ENCODE assay signal across 9 mouse cellular contexts in genomic region chr10:80344131-80344661, GRCm38 (mm10). TPM values are rescaled to one million over a fixed set of nuclear protein-coding genes. Genes with fewer than 3 reads are reported as not detected.
DNase-seq lines count a peak whose midpoint lies in the region; ATAC-seq and TF ChIP-seq lines count a peak whose summit lies in the region.
"Had no signal": no experiment of that assay in that cellular context is flagged by ENCODE, and none has a peak within 500 bp of the region (broad histone marks: within the 10 kb centered on the region; RNA-seq: fewer than 3 reads in every experiment).

No protein-coding gene starts in this region.

- no peak for ATAC-seq in embryonic facial prominence, embryonic 12.5 days (ENCODE audit: insufficient number of reproducible peaks, insufficient read depth, low FRiP score, low TSS enrichment)
- ATAC-seq in limb, embryonic 15.5 days (ENCODE audit: insufficient number of reproducible peaks, low FRiP score, low TSS enrichment, low read depth): no peak
- no peak for ATAC-seq in forebrain, embryonic 12.5 days (ENCODE audit: low FRiP score)
- no peak for ATAC-seq in forebrain, embryonic 16.5 days
- ATAC-seq: forebrain, postnatal 0 days had no signal

- H3K36me3 ChIP-seq in embryonic facial prominence, embryonic 12.5 days: no peaks in the 10 kb centered on the region
- no peaks in the 10 kb centered on the region for H3K36me3 ChIP-seq in limb, embryonic 15.5 days
- H3K36me3 ChIP-seq in small intestine, adult 2 months (ENCODE audit: control insufficient read depth, insufficient read depth, low read length): no peaks in the 10 kb centered on the region
- no peaks in the 10 kb centered on the region for H3K36me3 ChIP-seq in forebrain, embryonic 12.5 days (replicated peaks)
- H3K36me3 ChIP-seq in forebrain, embryonic 16.5 days (ENCODE audit: control insufficient read depth, insufficient read depth): no peaks in the 10 kb centered on the region

- H3K27ac ChIP-seq in embryonic facial prominence, embryonic 12.5 days: no peak overlapping the region
- 0 out of 2 replicates have a peak overlapping the region, but pooled peaks have one; percentile 22 for H3K27ac ChIP-seq in limb, embryonic 15.5 days
- peak overlapping the region; percentile 100 for H3K27ac ChIP-seq in small intestine, adult 2 months (ENCODE audit: insufficient read depth, low read depth, low read length)
- no peak overlapping the region for H3K27ac ChIP-seq in forebrain, embryonic 12.5 days
- no peak overlapping the region for H3K27ac ChIP-seq in forebrain, embryonic 16.5 days (ENCODE audit: low read length)

- H3K4me2 ChIP-seq in embryonic facial prominence, embryonic 12.5 days (replicated peaks): 0 out of 2 replicates have a peak overlapping the region, but pooled peaks have one; percentile 1
- peak overlapping the region; percentile 31; the same call in 1 of the 2 replicates for H3K4me2 ChIP-seq in limb, embryonic 15.5 days
- no peak overlapping the region for H3K4me2 ChIP-seq in forebrain, embryonic 12.5 days
- H3K4me2 ChIP-seq in forebrain, embryonic 16.5 days (ENCODE audit: low read length): no peak overlapping the region

- H3K9ac ChIP-seq in embryonic facial prominence, embryonic 12.5 days: no peak overlapping the region
- H3K9ac ChIP-seq in limb, embryonic 15.5 days: no peak overlapping the region
- H3K9ac ChIP-seq in forebrain, embryonic 12.5 days: no peak overlapping the region
- no peak overlapping the region for H3K9ac ChIP-seq in forebrain, embryonic 16.5 days (replicated peaks; ENCODE audit: low read depth, low read length)

- TF ChIP-seq POLR2A in small intestine, adult 2 months (IDR thresholded peaks at IDR 0.05; ENCODE audit: low read depth, low read length): no peak; the same call in 1 of the 2 replicates

- H3K4me1 ChIP-seq in embryonic facial prominence, embryonic 12.5 days: peaks cover 38% of the 10 kb centered on the region
- peaks cover 79% of the 10 kb centered on the region for H3K4me1 ChIP-seq in limb, embryonic 15.5 days
- H3K4me1 ChIP-seq in small intestine, adult 2 months (ENCODE audit: control insufficient read depth, insufficient read depth, insufficient read length, low read length): peaks cover 49% of the 10 kb centered on the region
- H3K4me1 ChIP-seq in forebrain, embryonic 12.5 days: peaks cover 46% of the 10 kb centered on the region
- H3K4me1 ChIP-seq in forebrain, embryonic 16.5 days (replicated peaks; ENCODE audit: control insufficient read depth, insufficient read depth, low read length): peaks cover 26% of the 10 kb centered on the region

- peak; percentile 64 for DNase-seq in layer of hippocampus, adult 9-11 months
- DNase-seq in layer of hippocampus, adult 11-12 months (ENCODE audit: low spot score): no peak
- no peak for DNase-seq in B cell, adult 2 months
- DNase-seq: forebrain, postnatal 0 days had no signal

- WGBS in embryonic facial prominence, embryonic 12.5 days: 39% methylated on average over 9 of the region's 9 CpGs
- WGBS in limb, embryonic 15.5 days: 41% methylated on average over 9 of the region's 9 CpGs
- WGBS in small intestine, adult 2 months: 9% methylated on average over 9 of the region's 9 CpGs
- 44% methylated on average over 9 of the region's 9 CpGs for WGBS in forebrain, embryonic 12.5 days
- 48% methylated on average over 9 of the region's 9 CpGs for WGBS in forebrain, embryonic 16.5 days

- H3K9me3 ChIP-seq in embryonic facial prominence, embryonic 12.5 days: no peaks in the 10 kb centered on the region
- H3K9me3 ChIP-seq in limb, embryonic 15.5 days: no peaks in the 10 kb centered on the region
- H3K9me3 ChIP-seq in forebrain, embryonic 12.5 days: no peaks in the 10 kb centered on the region
- no peaks in the 10 kb centered on the region for H3K9me3 ChIP-seq in forebrain, embryonic 16.5 days (ENCODE audit: control insufficient read depth, low read length)

- peaks cover 89% of the 10 kb centered on the region for H3K27me3 ChIP-seq in embryonic facial prominence, embryonic 12.5 days
- H3K27me3 ChIP-seq in limb, embryonic 15.5 days: peaks cover 88% of the 10 kb centered on the region
- peaks cover 2% of the 10 kb centered on the region; the same call in 1 of the 2 replicates for H3K27me3 ChIP-seq in small intestine, adult 2 months (ENCODE audit: control insufficient read depth, insufficient read depth, low read length)
- H3K27me3 ChIP-seq in forebrain, embryonic 12.5 days: peaks cover 99% of the 10 kb centered on the region
- peaks cover 84% of the 10 kb centered on the region for H3K27me3 ChIP-seq in forebrain, embryonic 16.5 days (replicated peaks; ENCODE audit: control insufficient read depth, insufficient read depth, low read length)

- no peak overlapping the region for H3K4me3 ChIP-seq in embryonic facial prominence, embryonic 12.5 days
- no peak overlapping the region for H3K4me3 ChIP-seq in limb, embryonic 15.5 days
- H3K4me3 ChIP-seq in small intestine, adult 2 months (ENCODE audit: low read depth, low read length): peak overlapping the region; percentile 54
- H3K4me3 ChIP-seq in forebrain, embryonic 12.5 days (replicated peaks): no peak overlapping the region
- H3K4me3 ChIP-seq in forebrain, embryonic 16.5 days (replicated peaks; ENCODE audit: low read length): no peak overlapping the region

- no peak for TF ChIP-seq CTCF in small intestine, adult 2 months (IDR thresholded peaks at IDR 0.05; ENCODE audit: extremely low read depth, insufficient read length, insufficient replicate concordance, low read depth, low read length)

RNA-seq across cellular contexts. Expression of gene Adamtsl5, which starts 4.0 kb away (rescaled TPM):
- 1.0 and 2.2 TPM in 2 replicates for polyA plus RNA-seq in embryonic facial prominence, embryonic 12.5 days (2016; fragmentation: Nextera tagmentation; extraction: Ambion mirVana)
- polyA plus RNA-seq in limb, embryonic 15.5 days (2015; fragmentation: Nextera tagmentation; extraction: Ambion mirVana): 11.9 and 13.8 TPM in 2 replicates
- 74.2 and 136 TPM in 2 replicates for polyA plus RNA-seq in small intestine, adult 2 months (2012; rRNA removed)
- polyA plus RNA-seq in forebrain, embryonic 12.5 days (2016; fragmentation: Nextera tagmentation; extraction: Ambion mirVana): 0.17 and 0.55 TPM in 2 replicates
- 0.51 and 0.66 TPM in 2 replicates for polyA plus RNA-seq in forebrain, embryonic 16.5 days (2015; fragmentation: Nextera tagmentation; extraction: Ambion mirVana)

RNA-seq across cellular contexts. Expression of gene Plk5, which starts 12.1 kb away (rescaled TPM):
- polyA plus RNA-seq in embryonic facial prominence, embryonic 12.5 days (2016; fragmentation: Nextera tagmentation; extraction: Ambion mirVana): 0.87 and 1.2 TPM in 2 replicates
- polyA plus RNA-seq in limb, embryonic 15.5 days (2015; fragmentation: Nextera tagmentation; extraction: Ambion mirVana): 0.91 and 0.99 TPM in 2 replicates
- 0.75 and 5.9 TPM in 2 replicates for polyA plus RNA-seq in small intestine, adult 2 months (2012; rRNA removed)
- 0.23 and 0.40 TPM in 2 replicates for polyA plus RNA-seq in forebrain, embryonic 12.5 days (2016; fragmentation: Nextera tagmentation; extraction: Ambion mirVana)
- polyA plus RNA-seq in forebrain, embryonic 16.5 days (2015; fragmentation: Nextera tagmentation; extraction: Ambion mirVana): 2.2 and 4.5 TPM in 2 replicates

RNA-seq across cellular contexts. Expression of gene Reep6, which starts 14.4 kb away (rescaled TPM):
- 4.2 and 5.7 TPM in 2 replicates for polyA plus RNA-seq in embryonic facial prominence, embryonic 12.5 days (2016; fragmentation: Nextera tagmentation; extraction: Ambion mirVana)
- polyA plus RNA-seq in limb, embryonic 15.5 days (2015; fragmentation: Nextera tagmentation; extraction: Ambion mirVana): 13.8 and 16.1 TPM in 2 replicates
- 186 and 287 TPM in 2 replicates for polyA plus RNA-seq in small intestine, adult 2 months (2012; rRNA removed)
- 4.1 and 4.4 TPM in 2 replicates for polyA plus RNA-seq in forebrain, embryonic 12.5 days (2016; fragmentation: Nextera tagmentation; extraction: Ambion mirVana)
- 2.2 and 3.2 TPM in 2 replicates for polyA plus RNA-seq in forebrain, embryonic 16.5 days (2015; fragmentation: Nextera tagmentation; extraction: Ambion mirVana)

RNA-seq across cellular contexts. Expression of gene Pcsk4, which starts 14.9 kb away (rescaled TPM):
- polyA plus RNA-seq in embryonic facial prominence, embryonic 12.5 days (2016; fragmentation: Nextera tagmentation; extraction: Ambion mirVana): 4.5 and 5.1 TPM in 2 replicates
- polyA plus RNA-seq in limb, embryonic 15.5 days (2015; fragmentation: Nextera tagmentation; extraction: Ambion mirVana): 4.3 and 5.0 TPM in 2 replicates
- polyA plus RNA-seq in small intestine, adult 2 months (2012; rRNA removed): 18.0 and 27.0 TPM in 2 replicates
- polyA plus RNA-seq in forebrain, embryonic 12.5 days (2016; fragmentation: Nextera tagmentation; extraction: Ambion mirVana): 3.7 and 3.8 TPM in 2 replicates
- 3.1 and 3.9 TPM in 2 replicates for polyA plus RNA-seq in forebrain, embryonic 16.5 days (2015; fragmentation: Nextera tagmentation; extraction: Ambion mirVana)

RNA-seq across cellular contexts. Expression of gene 2310011J03Rik, which starts 23.9 kb away (rescaled TPM):
- 50.0 and 50.3 TPM in 2 replicates for polyA plus RNA-seq in embryonic facial prominence, embryonic 12.5 days (2016; fragmentation: Nextera tagmentation; extraction: Ambion mirVana)
- polyA plus RNA-seq in limb, embryonic 15.5 days (2015; fragmentation: Nextera tagmentation; extraction: Ambion mirVana): 54.4 and 56.0 TPM in 2 replicates
- polyA plus RNA-seq in small intestine, adult 2 months (2012; rRNA removed): 47.4 and 74.1 TPM in 2 replicates
- 42.6 and 44.4 TPM in 2 replicates for polyA plus RNA-seq in forebrain, embryonic 12.5 days (2016; fragmentation: Nextera tagmentation; extraction: Ambion mirVana)
- 32.5 and 34.2 TPM in 2 replicates for polyA plus RNA-seq in forebrain, embryonic 16.5 days (2015; fragmentation: Nextera tagmentation; extraction: Ambion mirVana)

Comparison
In these comparisons a context has a peak if more than half of its experiments do, and no peak if none do; other contexts are left out.
1. H3K27ac ChIP-seq: peak in limb, embryonic 15.5 days (single experiment) and small intestine, adult 2 months (single experiment); none in embryonic facial prominence, embryonic 12.5 days (single experiment), forebrain, embryonic 12.5 days (single experiment) and forebrain, embryonic 16.5 days (single experiment).
2. H3K4me2 ChIP-seq: peak in embryonic facial prominence, embryonic 12.5 days (single experiment) and limb, embryonic 15.5 days (single experiment); none in forebrain, embryonic 12.5 days (single experiment) and forebrain, embryonic 16.5 days (single experiment).
3. RNA of gene Reep6, which starts 14.4 kb away (polyA plus RNA-seq): 186 to 287 TPM in small intestine, adult 2 months; 13.8 to 16.1 TPM in limb, embryonic 15.5 days, 4.2 to 5.7 TPM in embryonic facial prominence, embryonic 12.5 days, 4.1 to 4.4 TPM in forebrain, embryonic 12.5 days and 2.2 to 3.2 TPM in forebrain, embryonic 16.5 days; every median in the first group is over 10 times any median in the second.